Mouse (Mus musculus): ENCODE results near the gene Ostm1. TPM values are rescaled to one million over a fixed set of nuclear protein-coding genes. Genes with fewer than 3 reads are reported as not detected.

The Ostm1 gene
- total RNA-seq, 1 experiment from 2014 or later, result 32.5 TPM

GRCm38 (mm10) chr10:42669970-42670369, 86.3 kb downstream of the Ostm1 start:
- no peak for ATAC-seq (replicated peaks; ENCODE audit: low read depth, poor library complexity, severe bottlenecking)

- ATAC-seq (replicated peaks; ENCODE audit: low read depth, poor library complexity, severe bottlenecking), result no peak
Measured at GRCm38 (mm10) chr10:42672798-42673197, 89.2 kb downstream of the Ostm1 start.

DNA sequence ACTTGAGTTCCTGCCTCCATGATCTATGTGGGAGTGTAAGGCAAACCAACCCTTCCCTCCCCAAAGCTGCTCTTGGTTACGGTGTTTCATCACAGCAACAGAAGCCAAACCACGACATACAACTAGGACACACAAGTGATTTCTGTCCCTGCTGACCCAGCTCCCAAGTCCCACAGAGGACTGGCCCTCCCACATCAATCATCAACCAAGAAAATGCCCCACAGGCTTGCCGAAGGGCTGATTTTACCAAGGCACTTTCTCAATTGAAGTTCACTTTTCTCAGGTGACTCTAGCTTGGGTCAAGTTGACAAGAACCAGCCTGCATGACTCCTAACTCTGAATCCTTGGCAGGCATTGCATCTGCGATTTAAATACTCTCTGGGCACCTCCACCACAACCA, 91.9 kb downstream of the Ostm1 start:
- ATAC-seq (replicated peaks; ENCODE audit: low read depth, poor library complexity, severe bottlenecking), result no peak

- peak; percentile 62 for ATAC-seq (replicated peaks; ENCODE audit: low read depth, poor library complexity, severe bottlenecking)
Measured at GRCm38 (mm10) chr10:42678331-42678730, 94.7 kb downstream of the Ostm1 start.

GRCm38 (mm10) chr10:42678755-42679364, 95.2 kb downstream of the Ostm1 start:
- ATAC-seq (replicated peaks; ENCODE audit: low read depth, poor library complexity, severe bottlenecking), result peak; percentile 80

DNA sequence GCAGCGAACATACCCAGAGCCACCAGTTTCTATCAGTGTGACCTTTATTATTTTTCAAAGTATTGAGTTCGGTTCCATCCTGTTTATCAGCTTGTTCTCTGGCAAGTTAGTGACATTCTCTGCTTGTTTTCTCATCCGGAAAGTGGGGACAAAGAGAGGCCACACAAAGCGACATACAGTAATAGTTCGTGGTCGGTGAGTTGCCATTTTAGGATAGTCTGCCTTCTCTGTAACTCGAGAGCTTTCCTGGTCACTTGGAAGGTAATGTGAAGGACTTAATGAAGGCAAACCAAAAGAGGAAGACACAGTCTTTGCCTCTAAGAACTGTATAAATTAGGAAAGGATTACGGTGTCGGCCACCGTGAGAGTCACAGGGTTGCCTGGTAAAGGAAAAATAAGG, 96.0 kb downstream of the Ostm1 start:
- ATAC-seq (replicated peaks; ENCODE audit: low read depth, poor library complexity, severe bottlenecking), result no peak

DNA sequence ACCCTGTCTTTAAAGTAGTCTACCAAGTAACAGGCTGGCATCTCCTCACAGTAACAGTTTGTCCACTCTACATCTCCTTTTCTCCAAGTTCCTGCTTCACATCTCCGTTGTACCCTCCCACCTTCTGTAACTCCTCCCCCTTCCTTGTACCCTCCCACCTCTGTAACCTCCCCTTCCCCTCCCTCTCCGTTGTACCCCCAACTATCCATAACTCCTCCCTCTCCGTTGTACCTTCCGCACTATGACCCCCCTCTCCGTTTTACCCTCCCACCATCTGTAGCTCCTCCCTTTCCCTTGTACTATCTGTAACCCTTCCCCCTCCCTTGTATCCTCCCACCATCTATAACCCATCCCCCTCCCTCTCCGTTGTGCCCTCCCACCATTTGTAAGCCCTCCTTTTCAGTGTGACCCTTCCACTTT, 97.0 kb downstream of the Ostm1 start:
- ATAC-seq (replicated peaks; ENCODE audit: low read depth, poor library complexity, severe bottlenecking), result peak; percentile 57

- ATAC-seq (replicated peaks; ENCODE audit: low read depth, poor library complexity, severe bottlenecking), result no peak
Measured at GRCm38 (mm10) chr10:42682421-42682820, 98.8 kb downstream of the Ostm1 start.

GRCm38 (mm10) chr10:42687873-42688272, 104.3 kb downstream of the Ostm1 start:
- ATAC-seq (replicated peaks; ENCODE audit: low read depth, poor library complexity, severe bottlenecking), result 0 out of 2 replicates have a peak, but pooled peaks have one; percentile 18

DNA sequence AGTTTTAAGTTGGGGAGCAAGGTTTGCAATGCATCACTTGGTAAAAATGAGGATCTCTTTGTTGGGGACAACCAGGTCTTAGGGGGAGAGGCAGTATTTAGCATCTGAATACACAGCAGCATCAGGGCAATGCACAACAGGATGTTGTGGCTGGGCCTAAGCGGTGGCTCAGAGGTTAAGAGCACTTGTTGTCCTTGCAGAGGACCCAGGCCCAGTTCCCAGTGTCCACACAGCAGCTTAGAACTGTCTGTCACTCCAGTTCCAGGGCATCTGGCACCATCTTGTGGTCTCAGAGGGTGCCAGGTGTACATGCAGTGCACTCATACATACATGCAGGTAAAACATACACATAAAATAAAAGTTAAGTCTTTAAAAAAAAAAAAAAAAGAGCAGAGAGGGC, 106.1 kb downstream of the Ostm1 start:
- no peak for ATAC-seq (replicated peaks; ENCODE audit: low read depth, poor library complexity, severe bottlenecking)

DNA sequence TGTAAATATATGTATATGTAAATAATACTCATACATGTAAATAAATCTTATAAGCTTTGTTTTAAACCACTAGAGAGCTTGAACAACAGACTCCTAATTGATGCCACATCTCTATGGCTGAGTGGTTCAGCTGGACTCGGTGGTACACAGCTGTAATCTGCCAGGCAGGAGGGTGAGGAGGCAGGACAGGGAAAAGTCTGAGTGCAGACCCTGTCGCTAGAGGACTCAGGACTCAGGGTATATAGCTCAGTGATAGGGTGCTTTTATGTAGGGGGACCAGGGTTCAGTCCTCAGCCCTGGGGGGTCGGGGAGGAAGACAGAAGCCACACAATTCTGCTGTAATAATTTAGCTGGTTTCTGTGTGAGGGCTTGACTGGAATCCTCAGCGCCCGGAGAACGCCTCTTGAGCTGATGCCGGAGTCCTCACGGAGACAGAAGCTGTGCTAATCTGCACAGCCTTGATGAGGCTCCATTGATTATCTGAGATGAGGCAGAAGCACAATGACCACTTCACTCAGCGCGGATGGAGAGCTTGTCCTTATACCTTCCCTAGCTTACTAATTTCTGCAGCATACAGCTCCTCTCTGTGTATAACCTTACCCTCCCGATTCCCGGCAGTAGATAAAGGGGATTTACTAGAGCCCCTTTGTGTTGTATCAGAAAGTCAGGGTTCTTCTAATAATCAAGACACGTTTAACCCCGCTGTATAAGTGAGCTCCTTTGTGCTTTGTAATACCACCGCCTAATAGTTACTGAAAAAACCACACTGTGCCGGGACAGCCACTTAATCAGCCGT, 106.8 kb downstream of the Ostm1 start:
- ATAC-seq (replicated peaks; ENCODE audit: low read depth, poor library complexity, severe bottlenecking), result no peak

DNA sequence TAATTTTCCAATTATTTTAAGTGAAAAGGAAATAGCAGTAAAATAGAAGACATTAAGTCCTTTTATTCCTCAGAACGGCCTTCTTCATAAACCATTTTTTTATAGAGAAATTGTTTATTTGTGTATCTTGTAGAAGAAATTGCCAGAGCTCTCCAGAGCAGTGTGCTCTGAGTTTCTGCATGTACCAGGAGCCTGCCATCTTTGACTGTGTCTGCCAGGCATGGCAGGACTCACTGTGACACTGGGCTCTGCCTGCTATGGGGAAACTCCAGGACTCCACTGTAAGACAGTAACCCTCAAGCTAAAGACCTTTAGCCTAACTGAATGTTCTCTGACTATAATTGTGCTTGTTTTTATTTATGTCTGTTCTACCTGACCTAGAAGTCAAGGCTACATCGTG, 107.4 kb downstream of the Ostm1 start:
- ATAC-seq (replicated peaks; ENCODE audit: low read depth, poor library complexity, severe bottlenecking), result no peak

DNA sequence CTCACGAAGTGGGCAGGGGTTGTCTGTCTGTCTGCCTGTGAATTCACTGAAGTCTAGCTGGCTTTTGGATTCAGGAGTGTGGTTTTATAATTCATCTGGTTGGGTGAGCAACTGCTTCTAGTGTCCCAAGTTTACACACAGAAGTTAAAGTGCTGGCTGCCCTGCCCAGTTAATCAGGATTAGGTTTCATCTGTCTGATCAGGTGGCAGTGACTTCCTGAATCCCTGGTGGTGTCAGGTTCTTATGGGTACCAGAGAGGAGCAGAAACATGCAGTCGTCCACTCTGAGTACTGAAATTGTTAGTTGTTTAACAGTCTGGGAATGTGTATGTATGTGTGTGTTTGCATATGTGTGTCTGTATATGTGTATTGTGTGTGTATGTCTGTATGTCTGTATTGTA, 108.5 kb downstream of the Ostm1 start:
- no peak for ATAC-seq (replicated peaks; ENCODE audit: low read depth, poor library complexity, severe bottlenecking)

- no peak for ATAC-seq (replicated peaks; ENCODE audit: low read depth, poor library complexity, severe bottlenecking)
Measured at GRCm38 (mm10) chr10:42692794-42693193, 109.2 kb downstream of the Ostm1 start.

GRCm38 (mm10) chr10:42693482-42693881, 109.9 kb downstream of the Ostm1 start:
- 0 out of 2 replicates have a peak, but pooled peaks have one; percentile 39 for ATAC-seq (replicated peaks; ENCODE audit: low read depth, poor library complexity, severe bottlenecking)

DNA sequence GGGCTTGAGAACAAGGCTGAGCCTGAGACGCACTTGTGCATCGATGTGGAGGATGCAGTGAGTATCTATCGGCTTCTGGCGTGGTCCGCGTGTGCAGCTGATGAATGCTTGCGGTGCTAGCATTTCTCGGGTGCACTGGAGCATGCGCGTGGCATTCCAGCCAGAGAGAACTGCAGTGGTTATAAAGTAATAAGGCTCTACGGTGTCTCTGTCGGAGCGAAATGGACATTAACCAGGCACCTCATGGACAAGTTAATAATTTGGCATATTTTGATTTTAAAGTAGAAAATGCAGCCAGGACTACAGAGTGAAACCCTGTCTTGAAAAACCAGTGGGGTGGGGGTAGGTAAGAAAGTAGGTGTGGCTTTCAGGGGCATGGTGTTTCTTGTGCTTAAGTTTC, 112.7 kb downstream of the Ostm1 start:
- ATAC-seq (replicated peaks; ENCODE audit: low read depth, poor library complexity, severe bottlenecking), result no peak

DNA sequence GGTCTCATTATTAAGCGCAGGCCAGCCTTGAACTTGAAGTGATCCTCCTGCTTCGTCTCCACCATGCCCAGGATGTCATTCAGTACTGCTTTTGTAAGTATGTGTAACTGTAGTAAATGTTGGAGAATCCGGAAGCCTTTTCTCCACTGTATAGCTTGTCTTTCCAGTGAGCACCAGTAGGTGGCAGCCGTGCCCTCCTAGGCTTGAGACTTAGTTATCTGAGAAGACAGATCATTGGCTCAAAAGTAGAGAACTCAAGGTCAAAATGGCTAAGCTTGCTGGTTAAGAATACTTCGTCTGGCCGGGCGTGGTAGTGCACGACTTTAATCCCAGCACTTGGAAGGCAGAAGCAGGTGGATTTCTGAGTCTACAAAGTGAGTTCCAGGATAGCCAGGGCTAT, 113.4 kb downstream of the Ostm1 start:
- ATAC-seq (replicated peaks; ENCODE audit: low read depth, poor library complexity, severe bottlenecking), result peak; percentile 92

DNA sequence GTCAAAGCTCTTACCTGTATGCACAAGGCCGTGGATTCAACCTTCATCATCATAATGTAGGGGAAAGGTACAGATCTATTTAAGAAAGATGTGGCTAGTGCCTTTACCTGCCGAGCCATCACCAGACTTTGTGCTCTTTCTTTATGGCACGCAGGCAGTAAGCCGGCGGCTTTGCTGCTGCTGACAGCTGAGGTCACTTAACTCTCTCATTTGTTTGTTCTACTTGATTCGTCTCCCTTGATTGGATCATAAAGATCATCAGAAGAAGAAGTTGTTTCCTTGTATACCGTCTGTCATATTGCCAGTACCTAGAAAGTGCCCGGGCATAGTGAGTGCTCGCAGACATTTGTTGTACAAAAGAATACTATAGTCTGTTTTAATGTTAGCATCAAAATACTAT, 114.8 kb downstream of the Ostm1 start:
- ATAC-seq (replicated peaks; ENCODE audit: low read depth, poor library complexity, severe bottlenecking), result no peak

GRCm38 (mm10) chr10:42698994-42699393, 115.4 kb downstream of the Ostm1 start:
- no peak for ATAC-seq (replicated peaks; ENCODE audit: low read depth, poor library complexity, severe bottlenecking)

GRCm38 (mm10) chr10:42702111-42702510, 118.5 kb downstream of the Ostm1 start:
- ATAC-seq (replicated peaks; ENCODE audit: low read depth, poor library complexity, severe bottlenecking), result no peak

- ATAC-seq (replicated peaks; ENCODE audit: low read depth, poor library complexity, severe bottlenecking), result no peak
Measured at GRCm38 (mm10) chr10:42714676-42715075, 131.1 kb downstream of the Ostm1 start.

All from common myeloid progenitor, adult 5-6 weeks (primary cell).